ENCODE assay signal across 23 mouse cellular contexts in genomic region chr11:31892152-31892551, GRCm38 (mm10). TPM values are rescaled to one million over a fixed set of nuclear protein-coding genes. Genes with fewer than 3 reads are reported as not detected.
A peak's percentile ranks its signal among the peaks of the same experiment; 100 is the strongest.
DNase-seq lines count a peak whose midpoint lies in the region; ATAC-seq and TF ChIP-seq lines count a peak whose summit lies in the region.
"Had no signal": no experiment of that assay in that cellular context is flagged by ENCODE, and none has a peak within 500 bp of the region (broad histone marks: within the 10 kb centered on the region; RNA-seq: fewer than 3 reads in every experiment).

No protein-coding gene starts in this region.

- no peaks in the 10 kb centered on the region for H3K36me3 ChIP-seq in heart, embryonic 11.5 days (ENCODE audit: control insufficient read depth, insufficient read depth, low read length)
- peaks cover 67% of the 10 kb centered on the region for H3K36me3 ChIP-seq in heart, adult 2 months (ENCODE audit: control insufficient read depth, insufficient read depth, low read length)
- H3K36me3 ChIP-seq in kidney, adult 2 months (ENCODE audit: control insufficient read depth, insufficient read depth, low read length) = peaks cover 7% of the 10 kb centered on the region
- no peaks in the 10 kb centered on the region for H3K36me3 ChIP-seq in kidney, embryonic 16.5 days (ENCODE audit: insufficient read depth, low read length)
- H3K36me3 ChIP-seq in liver, embryonic 14.5 days (replicated peaks; ENCODE audit: control insufficient read depth, insufficient read depth, low read depth) = peaks cover 80% of the 10 kb centered on the region
- H3K36me3 ChIP-seq in neural tube, embryonic 15.5 days = 0 out of 2 replicates have a peak, but pooled peaks cover 4% of the 10 kb centered on the region
- H3K36me3 ChIP-seq: embryonic facial prominence, embryonic 10.5 days; limb, embryonic 10.5 days; midbrain, embryonic 15.5 days had no signal

- no peak for ATAC-seq in heart, embryonic 11.5 days (replicated peaks; ENCODE audit: insufficient number of reproducible peaks, low FRiP score, low TSS enrichment)
- ATAC-seq in kidney, embryonic 16.5 days (ENCODE audit: low FRiP score, low TSS enrichment) = no peak
- ATAC-seq in liver, embryonic 14.5 days (ENCODE audit: insufficient read depth) = no peak
- ATAC-seq in neural tube, embryonic 15.5 days (ENCODE audit: low FRiP score) = no peak
- ATAC-seq: hindbrain, postnatal 0 days; midbrain, embryonic 15.5 days had no signal

- no peak for TF ChIP-seq CTCF in heart, adult 2 months (IDR thresholded peaks at IDR 0.05)
- TF ChIP-seq CTCF in kidney, adult 2 months (conservative IDR thresholded peaks at IDR 0.05; ENCODE audit: insufficient read depth, insufficient read length, low read depth, low read length) = no peak
- no peak for TF ChIP-seq CTCF in liver, embryonic 14.5 days (IDR thresholded peaks at IDR 0.05; ENCODE audit: low read depth)

- no peak for DNase-seq in heart, adult 2 months
- no peak for DNase-seq in kidney, adult 2 months
- peak; percentile 59 for DNase-seq in thymus, postnatal 0 days (ENCODE audit: low spot score)
- DNase-seq in thymus, postnatal 36 days = no peak
- DNase-seq in liver, embryonic 14.5 days (ENCODE audit: low read depth in 3 of 3, low spot score in 3 of 3) = no peak
- DNase-seq: adrenal gland, postnatal 10 days; cerebellum, adult 9-10 months; gastrocnemius, postnatal 10 days; heart, postnatal 36 days; kidney, adult 18-20 months; kidney, postnatal 14 days; lung, postnatal 14 days; right cerebral cortex, postnatal 14 days; spleen, adult 18-20 months had no signal

- 0 out of 2 replicates have a peak overlapping the region, but pooled peaks have one; percentile 15 for H3K27ac ChIP-seq in heart, embryonic 11.5 days (ENCODE audit: low read depth, low read length)
- H3K27ac ChIP-seq in heart, adult 2 months = no peak overlapping the region
- peak overlapping the region; percentile 19; the same call in 1 of the 2 replicates for H3K27ac ChIP-seq in kidney, adult 2 months (ENCODE audit: insufficient read depth, low read depth, low read length)
- no peak overlapping the region for H3K27ac ChIP-seq in kidney, embryonic 16.5 days (ENCODE audit: low read length)
- H3K27ac ChIP-seq in liver, embryonic 14.5 days = peak overlapping the region; percentile 20; the same call in 1 of the 2 replicates
- no peak overlapping the region for H3K27ac ChIP-seq in neural tube, embryonic 15.5 days (replicated peaks)
- H3K27ac ChIP-seq: embryonic facial prominence, embryonic 10.5 days; hindbrain, postnatal 0 days; limb, embryonic 10.5 days; midbrain, embryonic 15.5 days had no signal

- H3K79me2 ChIP-seq in heart, adult 2 months (replicated peaks; ENCODE audit: control insufficient read depth, insufficient read depth, low read length) = no peaks in the 10 kb centered on the region; the same call in 1 of the 2 replicates

- H3K4me1 ChIP-seq in heart, embryonic 11.5 days (ENCODE audit: control insufficient read depth, insufficient read depth, low read length) = peaks cover 38% of the 10 kb centered on the region
- H3K4me1 ChIP-seq in heart, adult 2 months (ENCODE audit: control insufficient read depth, insufficient read depth, low read length) = peaks cover 12% of the 10 kb centered on the region
- peaks cover 21% of the 10 kb centered on the region for H3K4me1 ChIP-seq in kidney, adult 2 months (ENCODE audit: control insufficient read depth, insufficient read depth, low read length)
- H3K4me1 ChIP-seq in kidney, embryonic 16.5 days (ENCODE audit: insufficient read depth, low read length) = peaks cover 4% of the 10 kb centered on the region; the same call in 1 of the 2 replicates
- peaks cover 28 to 45% of the 10 kb centered on the region in 2 experiments for H3K4me1 ChIP-seq in liver, embryonic 14.5 days (replicated peaks; ENCODE audit: control insufficient read depth in 2 of 2, insufficient read depth in 2 of 2, low read length in 1 of 2)
- peaks cover 10% of the 10 kb centered on the region; the same call in 1 of the 2 replicates for H3K4me1 ChIP-seq in neural tube, embryonic 15.5 days
- H3K4me1 ChIP-seq: embryonic facial prominence, embryonic 10.5 days; limb, embryonic 10.5 days had no signal

- H3K4me3 ChIP-seq in heart, embryonic 11.5 days (ENCODE audit: low read depth, low read length) = no peak overlapping the region
- no peak overlapping the region for H3K4me3 ChIP-seq in heart, adult 2 months
- H3K4me3 ChIP-seq in kidney, adult 2 months (ENCODE audit: insufficient read depth, low read depth, low read length) = no peak overlapping the region
- no peak overlapping the region for H3K4me3 ChIP-seq in kidney, embryonic 16.5 days (ENCODE audit: low read length)
- H3K4me3 ChIP-seq in liver, embryonic 14.5 days (ENCODE audit: insufficient read depth in 1 of 2, low read depth in 2 of 2, low read length in 2 of 2) = no peak overlapping the region
- H3K4me3 ChIP-seq in neural tube, embryonic 15.5 days (replicated peaks) = no peak overlapping the region
- H3K4me3 ChIP-seq: embryonic facial prominence, embryonic 10.5 days; limb, embryonic 10.5 days; midbrain, embryonic 15.5 days; myocyte had no signal

- intact Hi-C loops in heart, adult 2 months (cut with DNase I) = loop anchor here (5.0 kb wide), 1 partner anchor 35 kb away; no protein-coding TSS in a partner anchor

- no peak overlapping the region for H3K9ac ChIP-seq in heart, embryonic 11.5 days (ENCODE audit: low read depth, low read length)
- no peak overlapping the region for H3K9ac ChIP-seq in heart, adult 2 months (ENCODE audit: low read depth, low read length)
- H3K9ac ChIP-seq in kidney, embryonic 16.5 days (replicated peaks; ENCODE audit: low read length) = no peak overlapping the region
- no peak overlapping the region; the same call in 1 of the 2 replicates for H3K9ac ChIP-seq in liver, embryonic 14.5 days (replicated peaks)
- no peak overlapping the region for H3K9ac ChIP-seq in neural tube, embryonic 15.5 days (replicated peaks)
- H3K9ac ChIP-seq: midbrain, embryonic 15.5 days had no signal

- TF ChIP-seq EP300 in heart, adult 2 months (IDR thresholded peaks at IDR 0.05; ENCODE audit: insufficient read depth, low read depth, low read length) = no peak
- TF ChIP-seq EP300 in liver, embryonic 14.5 days (IDR thresholded peaks at IDR 0.05; ENCODE audit: low read depth) = no peak

- H3K27me3 ChIP-seq in heart, embryonic 11.5 days (ENCODE audit: control insufficient read depth, insufficient read depth, low read length) = no peaks in the 10 kb centered on the region
- H3K27me3 ChIP-seq in heart, adult 2 months (ENCODE audit: control insufficient read depth, insufficient read depth, low read length) = no peaks in the 10 kb centered on the region
- no peaks in the 10 kb centered on the region for H3K27me3 ChIP-seq in kidney, adult 2 months (replicated peaks; ENCODE audit: control insufficient read depth, insufficient read depth, low read length)
- H3K27me3 ChIP-seq in kidney, embryonic 16.5 days (ENCODE audit: insufficient read depth, low read length) = no peaks in the 10 kb centered on the region
- H3K27me3 ChIP-seq in liver, embryonic 14.5 days (ENCODE audit: control insufficient read depth, insufficient read depth, low read length) = no peaks in the 10 kb centered on the region
- no peaks in the 10 kb centered on the region for H3K27me3 ChIP-seq in neural tube, embryonic 15.5 days (replicated peaks)
- H3K27me3 ChIP-seq: megakaryocyte, embryonic 14.5 days; midbrain, embryonic 15.5 days had no signal

- no peak overlapping the region for H3K4me2 ChIP-seq in heart, embryonic 11.5 days
- H3K4me2 ChIP-seq in kidney, embryonic 16.5 days (replicated peaks; ENCODE audit: low read depth, low read length) = no peak overlapping the region
- peak overlapping the region; percentile 8 for H3K4me2 ChIP-seq in liver, embryonic 14.5 days (ENCODE audit: low read depth)
- H3K4me2 ChIP-seq in neural tube, embryonic 15.5 days = no peak overlapping the region
- H3K4me2 ChIP-seq: midbrain, embryonic 15.5 days had no signal

- TF ChIP-seq POLR2A in heart, adult 2 months (IDR thresholded peaks at IDR 0.05; ENCODE audit: insufficient read depth, low read depth, low read length) = no peak
- no peak for TF ChIP-seq POLR2A in kidney, adult 2 months (IDR thresholded peaks at IDR 0.05; ENCODE audit: low read depth, low read length)

- H3K9me3 ChIP-seq in heart, embryonic 11.5 days (replicated peaks; ENCODE audit: control insufficient read depth, low read length) = no peaks in the 10 kb centered on the region
- H3K9me3 ChIP-seq in kidney, embryonic 16.5 days (ENCODE audit: low read length) = no peaks in the 10 kb centered on the region
- H3K9me3 ChIP-seq in liver, embryonic 14.5 days (ENCODE audit: control insufficient read depth, low read length) = no peaks in the 10 kb centered on the region
- H3K9me3 ChIP-seq in neural tube, embryonic 15.5 days (replicated peaks) = no peaks in the 10 kb centered on the region
- H3K9me3 ChIP-seq: embryonic facial prominence, embryonic 10.5 days; limb, embryonic 10.5 days; megakaryocyte, embryonic 14.5 days; midbrain, embryonic 15.5 days had no signal

- 35% methylated on average over 3 of the region's 3 CpGs for WGBS in heart, embryonic 11.5 days (ENCODE audit: insufficient replicate concordance)
- 22% methylated on average over 3 of the region's 3 CpGs for WGBS in heart, adult 2 months
- whole genome bisulfite sequencing in kidney, adult 2 months = 29% methylated on average over 3 of the region's 3 CpGs
- 51% methylated on average over 3 of the region's 3 CpGs for WGBS in kidney, embryonic 16.5 days
- 20% methylated on average over 3 of the region's 3 CpGs for WGBS in liver, embryonic 14.5 days (ENCODE audit: insufficient replicate concordance)
- WGBS in neural tube, embryonic 15.5 days = 80% methylated on average over 3 of the region's 3 CpGs

RNA-seq across cellular contexts. Expression of gene Cpeb4, which starts 20.1 kb away (rescaled TPM):
- polyA plus RNA-seq in heart, embryonic 11.5 days (2014; fragmentation: Nextera tagmentation; extraction: Ambion mirVana) = 15.5 and 18.9 TPM in 2 replicates
- 10 to 100 TPM; 83.4 to 97.3 TPM for total RNA-seq in heart, adult 2 months (2021)
- polyA plus RNA-seq in heart, adult 2 months (2012; rRNA removed) = 15.3 and 29.5 TPM in 2 replicates
- polyA plus RNA-seq in kidney, adult 2 months (2012; rRNA removed) = 27.2 and 30.0 TPM in 2 replicates
- polyA plus RNA-seq in kidney, embryonic 16.5 days (2015; fragmentation: Nextera tagmentation; extraction: Ambion mirVana) = 4.0 and 4.3 TPM in 2 replicates
- 3.8 and 4.9 TPM in 2 replicates for polyA plus RNA-seq in thymus, postnatal 0 days (2015; fragmentation: Nextera tagmentation; extraction: Ambion mirVana)
- 21.5 and 25.1 TPM in 2 replicates for polyA plus RNA-seq in liver, embryonic 14.5 days (2012; rRNA removed)
- 28.7 and 29.4 TPM in 2 replicates for polyA plus RNA-seq in liver, embryonic 14.5 days (2014; fragmentation: Nextera tagmentation; extraction: Ambion mirVana)
- 13.6 and 17.0 TPM in 2 replicates for polyA plus RNA-seq in neural tube, embryonic 15.5 days (2015; fragmentation: Nextera tagmentation; extraction: Ambion mirVana)

Comparison
In these comparisons a context has a peak if more than half of its experiments do, and no peak if none do; other contexts are left out.
1. H3K27ac ChIP-seq: peak in heart, embryonic 11.5 days (single experiment), kidney, adult 2 months (single experiment) and liver, embryonic 14.5 days (single experiment); none in heart, adult 2 months (single experiment), kidney, embryonic 16.5 days (single experiment) and neural tube, embryonic 15.5 days (single experiment).